Mouse (Mus musculus) cerebellum, postnatal 14 days (tissue): Measurements from ENCODE around the gene Prpf8.
"Not testable (repeated sequence)": the region's sequence is repeated elsewhere in the genome, so short reads cannot be mapped to it uniquely, and the experiment has no call there.

Experiments used
- DNase-seq, 2 experiments: peaks; one replicate each; pipeline ENCODE4 v3.0.0; 2021; ENCODE audit warnings: mixed read lengths in 2 of 2

The Prpf8 gene

DNA sequence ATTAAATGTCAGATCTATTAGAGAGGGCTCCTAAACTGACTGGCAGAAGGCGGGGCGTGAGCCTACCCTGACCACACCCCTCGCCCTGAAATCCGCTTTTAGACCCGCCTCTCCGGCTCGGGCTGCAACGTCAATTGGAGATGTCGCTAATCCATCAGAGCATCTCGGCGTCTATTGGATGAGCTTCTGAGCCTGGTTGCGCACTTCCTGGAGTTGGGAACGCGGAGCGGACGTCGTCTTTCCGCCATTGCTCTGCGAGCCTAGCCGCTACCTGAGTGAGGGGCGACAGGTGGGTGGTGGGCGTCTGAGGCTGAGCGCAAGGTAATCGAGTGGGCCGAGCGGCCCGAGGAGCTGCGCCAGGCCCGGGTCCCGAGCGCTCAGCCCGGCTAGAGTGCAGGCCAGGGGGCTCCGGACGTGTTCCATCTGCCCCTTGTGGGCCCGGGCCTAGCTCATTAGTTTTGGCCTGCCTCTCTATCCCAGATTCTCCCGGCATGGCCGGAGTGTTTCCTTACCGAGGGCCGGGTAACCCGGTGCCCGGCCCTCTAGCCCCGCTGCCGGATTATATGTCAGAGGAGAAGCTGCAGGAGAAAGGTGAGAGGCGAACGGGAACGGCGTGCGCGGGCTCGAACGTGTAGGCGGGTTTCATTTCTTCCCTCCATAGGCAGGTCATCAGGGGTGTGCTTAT is at the start of gene Prpf8:
Gene Prpf8 (plus strand): TSS at position 216 of the 685 bp plus-strand sequence.
- peak; percentile 98 for DNase-seq

DNA sequence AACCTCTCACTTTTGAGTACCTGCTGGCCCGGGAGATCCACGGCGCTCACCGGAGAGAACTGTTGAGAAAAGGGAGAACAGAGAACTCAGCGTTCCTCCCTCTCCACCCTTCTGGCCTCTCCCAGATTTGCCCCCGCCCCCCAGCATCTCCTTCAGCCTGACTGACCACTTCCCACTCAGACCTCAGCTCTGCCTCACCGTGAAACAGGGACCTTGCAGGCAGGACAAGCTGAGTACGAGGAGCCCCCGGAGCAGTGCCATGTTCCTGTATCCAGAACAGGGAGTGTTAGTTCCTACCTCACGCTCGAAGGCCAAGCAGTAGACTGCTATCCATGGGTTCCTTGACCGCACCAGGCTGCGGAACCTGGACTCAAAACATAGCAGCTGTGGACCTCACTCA is 48.4 kb upstream of the Prpf8 start:
- no peak for DNase-seq

DNA sequence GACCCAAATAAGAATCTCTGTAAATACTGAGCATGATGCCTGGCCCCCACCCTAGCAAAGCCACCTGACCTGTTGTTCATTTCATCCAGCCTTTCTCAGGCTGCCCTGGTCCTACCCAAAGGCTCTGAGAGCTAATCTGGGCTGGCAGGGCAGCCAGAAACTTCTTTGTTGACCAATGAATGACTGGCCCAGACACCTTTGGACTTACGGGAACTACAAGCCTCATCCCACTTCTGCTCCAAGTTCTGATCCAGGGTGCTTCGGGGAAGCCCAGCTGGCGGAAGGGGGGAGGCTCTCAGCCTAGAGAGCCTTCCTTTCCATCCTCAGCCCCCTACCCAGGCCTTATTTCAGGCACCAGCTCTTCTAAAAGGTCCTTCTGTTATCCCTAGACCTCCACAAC is 47.8 kb upstream of the Prpf8 start:
- DNase-seq, result no peak

DNA sequence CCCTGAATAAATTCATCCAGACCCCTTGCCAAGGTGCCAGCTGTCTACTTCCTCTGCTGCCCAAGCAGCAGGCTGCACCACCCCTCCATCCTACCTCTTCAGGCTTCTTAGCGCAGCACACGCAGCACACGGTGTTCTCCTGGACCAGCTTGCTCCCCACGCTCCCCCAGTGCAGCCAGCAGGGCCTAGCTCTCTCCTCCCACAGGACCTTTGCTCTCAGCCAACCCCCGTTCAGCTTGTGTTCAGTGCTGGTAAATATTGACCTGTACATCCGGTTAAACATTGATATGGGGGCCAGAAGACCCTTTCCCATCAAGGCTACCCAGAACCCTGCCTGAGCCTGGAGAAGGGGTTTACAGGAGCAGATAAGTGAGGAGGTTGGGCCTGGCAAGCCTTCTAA is 47.3 kb upstream of the Prpf8 start, which contains the start of gene Serpinf2:
Gene Serpinf2 (minus strand): TSS at position 229 of the 400 bp plus-strand sequence.
- peak in 1 of 2 experiments; percentile 24 for DNase-seq

DNA sequence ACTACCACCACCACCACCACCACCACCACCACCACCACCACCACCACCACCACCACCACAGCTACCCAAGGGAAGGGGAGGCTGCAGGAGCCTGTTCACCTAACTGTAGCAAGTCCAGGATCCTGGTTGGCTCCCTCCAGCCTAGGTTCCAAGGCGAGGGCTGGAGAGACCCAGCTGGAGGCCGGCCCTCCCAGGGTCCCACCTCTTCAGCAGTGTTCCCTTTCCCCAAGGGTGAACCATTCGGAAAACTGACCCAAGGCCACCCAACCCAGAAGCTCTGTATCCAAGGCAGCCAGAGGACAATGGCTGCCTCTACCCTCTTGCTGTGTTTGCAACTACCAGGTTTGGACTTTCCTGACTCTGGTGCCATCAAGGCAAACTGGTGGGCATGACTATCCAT is 46.7 kb upstream of the Prpf8 start:
- DNase-seq, result no peak

DNA sequence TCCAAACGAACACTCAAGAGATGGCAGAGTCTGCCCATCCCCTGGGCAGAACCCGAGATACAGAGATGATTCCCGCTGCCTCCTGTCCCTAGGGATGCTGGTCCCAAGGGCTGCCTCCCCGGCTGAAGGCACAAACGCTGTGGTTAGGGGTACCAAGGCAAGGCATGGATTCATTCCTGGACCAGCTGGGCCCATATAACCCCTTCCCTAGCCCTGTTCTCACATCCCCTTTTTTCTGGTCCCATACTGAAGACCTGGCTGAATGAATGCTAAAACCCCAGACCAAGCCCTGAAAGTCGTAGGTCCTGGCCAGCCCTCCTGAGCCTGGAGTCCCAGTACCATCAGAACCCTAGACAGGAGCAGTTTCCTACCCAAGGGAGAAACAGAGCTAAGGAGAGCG is 45.6 kb upstream of the Prpf8 start:
- DNase-seq, result no peak

DNA sequence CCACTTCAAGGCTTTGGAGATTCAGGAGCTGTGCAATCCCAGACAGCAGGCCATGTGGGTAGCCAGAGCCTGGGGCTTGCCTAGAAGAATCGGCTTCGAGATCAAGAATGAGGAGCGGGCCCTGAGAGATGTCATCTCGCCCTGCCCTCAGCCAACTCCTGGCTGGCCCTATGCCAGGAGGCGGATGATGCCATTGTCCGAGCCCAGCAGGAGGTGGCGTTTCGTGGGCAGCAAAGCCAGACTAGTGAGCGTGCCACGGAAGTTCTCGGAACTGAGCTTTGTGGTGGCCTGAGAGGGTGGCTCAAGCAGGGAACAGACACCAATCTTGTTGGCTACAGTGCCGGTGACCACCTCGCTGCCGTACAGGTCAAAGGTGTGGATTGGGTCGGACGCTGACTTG is 45.0 kb upstream of the Prpf8 start:
- peak; percentile 42 to 59 for DNase-seq

DNA sequence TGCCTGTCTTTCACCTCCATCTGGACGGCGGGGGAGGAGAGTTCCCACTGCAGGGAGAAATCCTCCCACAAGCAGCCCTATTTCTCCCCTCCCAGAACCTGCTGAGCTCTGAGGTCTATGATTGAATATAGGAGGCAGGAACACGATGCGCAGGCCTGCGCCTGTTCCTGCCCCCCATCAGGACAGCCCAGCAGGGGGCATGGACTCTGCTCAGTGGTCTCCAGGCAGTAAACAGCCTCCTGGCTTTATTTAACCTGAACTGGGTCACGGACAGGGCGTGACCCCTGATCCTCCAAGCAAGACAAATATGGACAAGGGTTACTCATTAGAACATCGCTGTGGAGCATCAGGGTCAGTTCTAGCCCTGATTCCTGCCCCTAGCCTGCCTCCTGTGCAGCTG is 42.9 kb upstream of the Prpf8 start:
- DNase-seq, result no peak

DNA sequence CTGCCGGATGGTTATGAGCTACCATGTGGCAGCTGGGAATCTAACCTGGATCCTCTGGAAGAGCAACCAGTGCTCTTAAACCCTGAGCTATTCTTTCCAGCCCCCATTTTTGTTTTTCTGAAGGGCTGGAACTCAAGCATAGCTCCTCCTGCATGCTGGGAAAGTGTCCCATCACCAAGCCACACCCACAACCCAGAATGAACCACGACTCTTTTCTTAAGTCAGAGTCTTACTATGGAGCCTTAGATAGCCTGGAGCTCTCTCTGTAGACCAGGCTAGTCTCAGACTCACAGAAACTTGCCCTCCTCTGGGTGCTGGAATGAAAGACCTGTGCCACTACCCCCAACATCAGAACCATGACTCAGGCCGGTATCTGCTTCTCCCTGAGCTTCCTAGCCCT is 38.0 kb upstream of the Prpf8 start:
- no peak for DNase-seq

DNA sequence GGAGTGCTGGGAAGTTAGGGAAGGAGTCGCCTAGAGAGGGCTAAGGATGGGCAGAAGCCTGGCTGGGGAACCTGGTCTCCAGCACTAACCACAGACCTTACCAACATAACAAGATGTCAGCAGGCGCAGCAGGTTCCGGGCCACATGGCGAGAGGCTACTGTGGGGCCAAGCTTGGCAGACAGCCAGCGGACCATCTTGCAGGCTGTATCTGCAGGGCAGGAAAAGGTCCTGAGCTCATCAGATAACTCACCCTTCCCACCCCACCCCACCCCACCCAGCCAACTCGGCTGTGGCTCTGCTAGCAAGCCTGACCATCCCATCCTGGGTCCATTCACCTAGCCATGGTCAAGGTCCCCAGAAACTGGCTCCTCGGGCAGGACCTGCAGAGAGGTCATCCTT is 36.9 kb upstream of the Prpf8 start:
- peak; percentile 52 to 61 for DNase-seq

DNA sequence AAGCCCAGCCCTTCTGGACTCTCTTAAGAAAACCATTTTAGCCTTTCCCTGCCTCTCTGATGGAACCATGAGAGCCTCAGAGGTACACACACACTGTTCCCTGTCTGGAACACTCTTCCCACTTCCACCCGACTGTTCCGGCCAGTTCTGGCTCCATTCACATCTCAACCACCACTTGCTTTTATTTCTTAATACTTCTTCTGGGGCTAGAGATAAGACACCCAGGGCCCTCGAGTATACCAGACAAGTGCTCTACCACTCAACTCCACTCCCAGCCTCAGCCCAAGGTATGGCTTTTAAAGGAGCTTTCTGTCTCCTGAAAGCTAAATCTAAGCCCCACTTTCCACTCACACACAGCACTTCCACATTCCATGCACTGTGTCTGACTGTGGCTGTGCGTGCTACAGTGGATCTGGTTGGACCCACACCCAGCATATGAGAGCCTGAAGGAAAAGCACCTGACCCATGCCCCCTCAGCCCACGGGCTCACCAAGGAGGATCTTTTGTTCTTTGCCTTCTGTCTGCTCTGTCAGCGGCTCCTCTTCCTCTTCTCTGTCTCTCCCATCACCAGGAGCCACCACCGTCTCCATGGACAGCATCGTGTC is 36.2 kb upstream of the Prpf8 start:
- no peak for DNase-seq

DNA sequence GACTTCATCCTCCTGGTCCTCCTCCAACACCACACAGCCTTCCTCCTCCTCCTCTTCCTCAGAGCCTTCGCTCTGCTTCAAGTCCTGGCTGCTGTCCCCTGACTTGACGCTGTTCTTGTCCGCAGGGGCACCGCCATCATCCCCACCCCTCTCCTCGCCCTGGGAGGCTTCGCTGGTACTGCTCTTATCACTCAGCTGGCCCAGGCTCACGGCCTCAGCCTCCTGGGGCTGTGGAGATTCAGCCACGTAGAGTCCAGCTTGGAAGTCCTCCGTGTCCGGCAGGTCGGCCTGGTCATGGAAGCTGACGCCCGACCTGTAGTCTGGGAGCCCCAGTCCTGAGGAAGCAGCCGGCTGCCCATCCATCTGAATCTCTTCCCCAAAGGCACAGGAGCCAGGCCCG is 35.7 kb upstream of the Prpf8 start:
- no peak for DNase-seq

DNA sequence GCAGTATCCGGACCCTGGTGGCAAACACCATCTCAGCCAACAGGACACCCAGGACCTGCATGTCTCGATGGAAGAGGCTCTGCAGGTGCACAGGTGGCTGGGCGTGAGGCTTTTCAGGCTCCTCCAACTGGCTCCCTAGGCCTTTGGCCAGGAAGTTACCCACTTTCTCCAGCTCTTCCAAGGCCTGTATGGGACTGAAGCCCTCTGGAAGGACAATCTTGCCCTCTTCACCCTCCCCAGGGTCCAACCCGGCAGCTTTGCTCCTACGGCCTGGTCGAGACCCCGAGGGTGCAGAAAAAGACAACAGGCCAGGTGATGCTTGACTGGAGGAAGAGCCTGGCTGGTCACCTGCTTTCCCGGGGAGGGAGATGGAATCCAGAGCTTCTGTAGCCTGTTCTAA is 34.5 kb upstream of the Prpf8 start:
- no peak for DNase-seq

DNA sequence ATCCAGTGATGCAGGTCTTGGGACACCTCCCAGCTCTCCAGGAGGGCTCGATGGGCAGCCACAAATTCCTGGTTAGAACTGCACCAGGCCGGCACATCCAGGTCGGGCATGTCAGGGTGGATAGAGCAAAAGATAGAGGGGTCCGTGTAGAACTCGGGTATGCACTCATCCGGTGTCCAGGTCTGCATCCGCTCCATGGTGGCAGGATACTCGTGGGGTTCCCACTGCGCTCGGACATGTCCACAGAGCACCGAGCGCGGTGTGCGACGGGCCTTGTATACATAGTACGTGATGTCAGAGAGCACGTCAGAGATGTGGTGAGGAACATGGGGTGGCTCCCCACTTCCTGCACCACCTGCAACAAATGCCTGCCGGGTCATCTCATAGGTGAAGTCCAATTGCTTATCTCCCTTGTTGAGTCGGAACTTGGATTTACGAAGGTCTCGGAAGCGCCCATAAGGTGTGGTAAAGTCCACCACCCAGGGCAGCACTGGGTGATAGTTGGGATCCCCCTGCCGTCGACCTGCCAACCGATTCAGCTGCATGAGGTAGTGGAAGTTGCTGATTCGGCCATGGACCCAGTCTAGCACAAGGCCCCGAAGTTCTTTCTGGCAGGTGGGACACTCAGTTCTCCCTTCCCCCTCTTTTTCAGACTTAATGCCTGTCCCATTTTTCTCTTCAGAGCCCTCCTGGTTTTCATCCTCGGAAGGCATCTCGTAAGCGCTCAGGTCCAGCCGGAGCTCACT is 33.6 kb upstream of the Prpf8 start:
- DNase-seq, result no peak

DNA sequence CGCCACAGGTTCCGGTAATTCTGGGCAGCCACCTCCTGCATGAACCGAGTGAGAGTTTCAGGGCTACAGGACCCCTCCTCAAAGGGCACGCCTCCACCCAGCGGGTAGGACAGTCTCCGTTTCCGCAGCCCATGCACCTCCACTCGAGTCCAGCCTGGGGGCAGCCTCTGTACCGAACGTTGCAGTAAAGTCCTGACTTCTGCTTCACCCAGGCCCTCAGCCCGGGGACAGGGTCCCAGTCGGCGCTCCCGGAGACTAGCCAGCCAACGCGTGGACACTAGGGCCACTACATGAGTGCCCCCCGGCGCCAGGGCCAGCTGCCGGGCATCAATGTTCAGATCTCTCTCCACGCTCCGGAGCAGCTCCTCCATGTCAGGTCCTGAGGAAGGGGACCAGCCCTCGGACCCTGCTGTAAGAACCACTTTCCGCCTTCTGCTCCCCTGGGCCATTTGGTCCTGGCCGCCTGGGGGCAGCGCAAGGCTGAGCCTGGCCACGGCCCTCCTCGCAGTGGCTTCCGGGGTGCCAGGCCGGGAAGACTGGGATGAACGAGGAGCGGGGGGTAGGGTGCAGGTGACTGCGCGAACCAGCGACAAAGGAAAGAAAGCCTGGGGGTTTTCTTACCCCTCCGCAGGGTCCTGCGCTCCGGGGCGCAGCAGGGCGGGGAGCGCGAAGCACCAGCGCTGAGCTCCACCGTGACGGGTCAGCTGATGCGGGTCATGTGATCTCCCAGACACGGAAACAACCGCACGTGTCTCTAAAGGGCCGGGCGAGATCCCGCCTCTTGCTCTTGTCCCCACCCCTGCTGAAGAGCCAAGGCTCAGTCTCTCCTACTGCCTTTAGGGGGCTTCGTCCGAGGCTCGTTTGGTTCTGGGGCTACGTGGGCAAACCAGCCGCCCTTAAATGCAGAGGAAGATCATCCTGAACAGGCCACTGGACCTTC is 32.4 kb upstream of the Prpf8 start, which contains the start of gene Wdr81:
Gene Wdr81 (minus strand): TSS at position 727 of the 940 bp plus-strand sequence.
- peak; percentile 83 to 84 for DNase-seq

DNA sequence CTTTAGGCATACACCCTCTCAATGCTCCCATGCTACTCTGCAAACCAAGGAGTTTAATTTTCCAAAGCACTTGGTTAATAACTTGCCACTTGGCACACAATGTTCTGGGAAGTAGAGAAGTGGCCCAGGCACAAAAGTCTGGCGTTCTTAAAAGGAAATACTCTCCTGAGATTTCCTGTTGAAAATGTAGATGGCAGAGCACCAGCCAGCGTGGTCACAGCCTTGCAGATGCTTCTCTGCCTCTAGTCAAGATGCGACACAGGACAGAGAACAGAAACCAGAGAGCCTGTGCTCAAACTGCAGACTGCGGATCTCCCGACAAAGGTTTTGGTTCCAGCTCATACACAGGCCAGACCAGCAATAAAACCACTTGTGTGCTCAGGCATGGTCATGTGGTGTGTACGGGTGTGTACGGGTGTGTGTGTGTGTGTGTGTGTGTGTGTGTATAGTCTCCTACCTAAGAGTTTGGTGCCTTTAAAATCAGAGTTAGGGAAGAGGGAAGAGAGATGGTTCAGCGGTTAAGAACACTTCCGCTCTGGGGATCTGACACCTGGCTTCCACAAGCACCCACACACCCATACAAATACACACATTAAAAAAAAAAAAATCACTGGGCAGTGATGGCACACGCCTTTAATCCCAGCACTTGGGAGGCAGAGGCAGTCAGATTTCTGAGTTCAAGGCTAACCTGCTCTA is 31.4 kb upstream of the Prpf8 start:
- DNase-seq, result no peak

DNA sequence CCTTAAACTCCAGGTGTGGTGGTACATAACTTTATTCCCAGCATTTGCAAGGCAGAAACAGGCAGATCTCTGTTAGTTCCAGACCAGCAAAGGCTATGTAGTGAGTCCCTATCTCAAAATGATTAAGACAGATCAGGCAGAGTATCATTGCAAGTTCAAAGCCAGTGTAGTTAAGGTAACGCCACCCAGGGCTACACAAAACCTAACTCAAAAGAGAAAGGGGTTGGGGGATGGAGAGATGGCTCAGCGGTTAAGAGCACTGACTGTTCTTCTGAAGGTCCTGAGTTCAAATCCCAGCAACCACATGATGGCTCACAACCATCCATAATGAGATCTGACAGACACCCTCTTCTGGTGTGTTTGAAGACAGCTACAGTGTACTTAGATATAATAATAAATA is 30.6 kb upstream of the Prpf8 start:
- not testable (repeated sequence) for DNase-seq

DNA sequence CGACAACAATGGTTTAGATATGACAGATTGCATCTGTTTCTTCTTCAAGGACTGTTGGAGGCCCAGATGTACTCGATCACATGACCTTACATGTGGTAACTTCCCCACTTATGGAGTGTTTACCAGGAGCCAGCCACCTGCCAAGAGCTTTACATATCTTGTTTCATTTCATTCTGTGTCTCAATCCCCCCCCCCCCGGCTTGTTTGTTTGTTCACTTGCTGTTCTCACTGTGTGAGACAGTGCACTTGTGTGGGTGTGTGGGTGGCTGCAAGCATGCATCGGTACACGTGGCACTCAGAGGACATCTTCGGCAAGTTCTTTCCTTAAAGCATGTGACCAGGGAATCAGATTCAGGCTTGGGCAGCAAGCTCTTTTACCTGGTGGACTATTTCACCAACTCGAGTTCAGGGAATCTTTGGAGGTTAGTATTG is 30.2 kb upstream of the Prpf8 start:
- no peak for DNase-seq

DNA sequence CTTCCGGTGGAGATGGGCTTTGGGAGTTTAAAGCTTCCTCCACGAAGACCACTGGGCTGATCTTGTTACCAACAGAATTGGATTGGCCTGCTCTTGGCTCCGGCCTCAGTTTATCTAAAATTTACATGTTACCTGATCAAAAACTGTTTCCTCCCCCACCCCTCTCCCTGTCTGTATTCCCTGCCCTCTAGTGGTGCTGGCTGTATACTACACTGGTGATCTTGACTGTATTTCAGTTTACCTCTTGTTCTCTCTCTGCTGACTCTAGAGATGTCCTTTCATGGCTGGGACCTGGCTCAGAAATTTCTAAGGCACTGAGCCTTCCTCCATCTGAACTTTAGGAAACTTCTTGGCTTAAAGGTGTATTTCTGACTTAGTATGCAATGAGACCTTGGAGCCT is 28.4 kb upstream of the Prpf8 start:
- DNase-seq, result peak; percentile 51 to 69

DNA sequence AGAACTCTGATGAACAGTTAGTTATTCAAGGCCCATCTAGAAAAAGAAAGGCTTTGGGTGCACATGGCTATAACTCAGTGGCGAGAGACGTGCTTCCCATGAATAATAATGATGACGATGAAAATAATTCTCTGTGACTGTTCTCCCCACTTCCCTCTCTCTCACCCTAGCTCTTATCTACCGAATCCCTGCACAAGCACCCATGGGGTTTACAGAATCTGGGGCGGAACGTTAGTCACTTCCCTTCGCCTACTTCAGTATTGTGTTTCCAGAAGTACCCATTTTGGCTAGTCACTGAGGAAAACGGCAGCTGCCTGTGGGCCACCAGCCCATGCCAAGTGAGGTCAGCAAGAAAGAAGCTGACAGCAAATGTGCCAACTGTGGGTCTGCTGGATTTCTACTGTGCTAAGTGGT is 28.0 kb upstream of the Prpf8 start:
- DNase-seq, result no peak

DNA sequence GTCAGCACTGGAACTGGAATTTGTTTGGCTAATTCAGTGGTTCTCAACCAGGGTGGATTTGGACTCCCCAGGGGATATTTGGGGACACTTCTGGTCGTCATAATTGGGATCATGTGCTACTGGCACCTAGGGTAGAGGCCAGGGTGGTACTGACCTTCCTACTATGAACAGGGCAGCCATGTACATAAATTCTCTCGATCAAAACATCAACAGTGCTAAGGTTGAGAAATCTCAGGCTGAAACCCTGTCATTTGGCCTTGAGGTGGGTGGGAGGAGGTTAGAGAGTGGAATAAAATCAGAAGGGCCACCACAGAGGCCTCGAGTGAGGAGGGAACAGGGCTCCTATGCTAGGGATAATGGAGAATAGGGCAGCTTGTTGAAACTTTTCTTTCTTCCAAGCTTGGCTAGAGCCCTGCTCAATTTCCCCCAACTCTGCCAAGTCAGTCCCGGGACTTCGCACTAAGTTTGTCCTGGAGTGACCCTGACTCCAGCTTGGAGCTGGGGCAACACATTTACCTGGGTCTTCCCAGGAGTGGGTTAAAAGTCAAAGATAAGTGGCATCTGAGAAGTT is 27.4 kb upstream of the Prpf8 start:
- no peak for DNase-seq

DNA sequence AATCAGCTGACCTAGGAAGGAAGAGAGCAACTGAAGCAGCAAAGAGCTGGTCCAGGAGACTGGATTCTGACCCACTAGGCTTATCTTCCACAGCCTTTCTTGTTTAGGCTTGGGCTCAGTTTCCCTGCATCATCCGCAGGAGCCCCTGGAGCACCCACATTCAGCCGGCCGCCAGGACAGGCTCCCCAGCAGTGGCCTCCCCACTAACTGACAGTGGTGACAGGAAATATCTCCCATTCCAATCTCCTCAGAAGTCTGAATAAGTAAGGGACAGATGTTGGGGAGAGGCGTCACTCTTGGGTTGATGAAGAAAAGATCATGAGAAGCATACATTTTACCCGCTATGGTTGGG is 26.9 kb upstream of the Prpf8 start:
- no peak for DNase-seq
